Mouse (Mus musculus): ENCODE measurements around the gene Rab27a. TPM values are rescaled to one million over a fixed set of nuclear protein-coding genes. Genes with fewer than 3 reads are reported as not detected.

Rab27a gene
- total RNA-seq, 2 experiments from 2014 or later: 4.8 to 9.8 TPM

DNA sequence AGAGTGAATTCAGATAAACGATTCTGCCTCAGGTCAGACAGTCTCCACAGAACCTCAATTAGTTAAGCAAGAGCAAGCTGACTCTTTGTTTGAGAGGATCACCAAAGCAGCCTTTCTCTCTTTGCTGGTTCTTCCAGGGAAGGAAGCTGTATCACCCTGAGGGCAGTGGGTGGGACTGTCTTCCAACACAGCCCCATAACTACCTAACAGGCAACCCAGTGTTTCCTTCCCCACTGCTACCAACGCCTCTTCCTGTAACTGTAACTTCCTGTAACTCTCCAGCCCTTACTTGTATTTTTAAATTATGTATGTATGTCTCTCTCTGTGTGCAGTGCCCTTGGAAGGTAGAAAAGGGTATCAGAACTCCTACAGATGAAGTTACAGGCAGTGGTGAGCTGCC, 82.8 kb downstream of the Rab27a start:
- DNase-seq (ENCODE audit: low spot score in 2 of 2): no peak
- intact Hi-C loops (cut with DNase I): no loop called here

DNA sequence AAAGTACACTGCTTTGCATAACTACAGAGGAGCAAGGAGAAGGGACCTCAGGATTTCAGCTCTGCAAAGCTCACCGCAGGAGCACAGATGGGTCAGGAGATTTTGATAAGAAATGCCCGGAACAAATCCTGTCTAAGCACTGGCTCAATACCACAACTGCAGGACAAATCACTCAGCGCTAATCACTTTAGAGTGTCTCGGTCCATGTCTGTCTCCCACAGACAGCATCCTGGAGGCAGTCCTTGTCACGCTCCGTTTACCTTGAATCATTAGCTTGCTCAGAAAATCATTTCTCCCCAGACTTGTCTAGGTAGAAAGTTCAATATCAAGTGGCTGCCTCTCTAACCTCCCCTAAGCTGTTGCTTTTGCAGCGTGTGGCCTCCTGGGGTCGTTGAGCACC, 85.2 kb downstream of the Rab27a start:
- intact Hi-C loops (cut with DNase I): no loop called here
- no peak for DNase-seq (ENCODE audit: low spot score in 2 of 2)

DNA sequence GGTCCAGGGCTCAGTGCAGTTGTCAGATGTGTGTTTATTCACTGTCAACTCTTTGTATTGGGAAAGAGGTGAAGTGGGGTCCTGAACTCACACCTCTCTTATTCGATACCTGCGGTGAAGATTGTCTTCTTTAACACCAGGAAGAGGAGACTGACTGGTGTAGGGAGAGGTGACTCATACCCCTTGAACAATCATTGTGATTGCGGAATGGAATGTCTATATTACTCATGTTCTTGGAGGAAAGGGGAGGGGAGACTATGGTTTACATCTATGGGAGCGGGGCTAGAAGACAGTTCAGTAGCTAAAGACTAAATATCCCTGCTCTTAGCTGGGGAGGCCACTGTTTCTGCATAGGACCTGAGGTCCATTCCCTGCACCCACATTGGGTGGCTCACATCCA, 85.9 kb downstream of the Rab27a start:
- intact Hi-C loops (cut with DNase I): no loop called here
- DNase-seq (ENCODE audit: low spot score in 2 of 2): no peak

DNA sequence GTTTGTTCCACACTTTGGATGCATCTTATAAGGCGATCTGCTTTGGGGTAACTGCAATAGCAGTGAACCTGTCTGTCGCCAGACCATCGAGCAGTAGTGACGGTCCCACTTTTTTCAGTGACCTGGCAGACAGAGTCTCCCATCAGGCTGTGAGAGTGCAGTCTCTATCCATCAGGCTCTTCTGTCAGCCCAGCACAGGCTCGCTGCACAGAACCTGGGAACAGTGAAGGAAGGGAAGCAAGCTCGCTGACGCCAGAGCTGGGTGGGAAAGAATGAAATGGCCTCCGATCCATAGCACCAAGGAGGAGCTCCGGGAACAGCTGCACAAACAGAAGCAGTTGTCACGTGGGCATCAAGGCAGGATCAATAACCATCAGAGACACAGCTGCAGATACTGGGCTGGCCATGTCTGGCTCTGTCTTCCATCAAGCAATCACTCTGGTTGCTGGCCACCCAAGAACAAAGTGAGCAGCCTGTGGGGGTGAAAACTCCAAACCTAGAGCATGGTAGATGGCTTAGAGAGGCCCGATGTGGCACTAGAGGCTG, 92.8 kb downstream of the Rab27a start:
- DNase-seq (ENCODE audit: low spot score in 2 of 2): no peak
- intact Hi-C loops (cut with DNase I): no loop called here

Small RNA genes within 50 kb of the gene (microRNA-seq; reads per million reads assigned to microRNA genes)
- not detected for gene Gm27353

Other genes with a start within 250 kb of the Rab27a start
- 1 to 10 TPM in 1 of 2 experiments, under 1 TPM in 1; 0.96 to 1.4 TPM for gene Prtg, start 238.0 kb upstream of the Rab27a start, total RNA-seq (2021)
- gene Pygo1, start 119.2 kb upstream of the Rab27a start, total RNA-seq (2021): 10 to 100 TPM; 14.3 to 17.2 TPM
- gene Dyx1c1, start 86.1 kb upstream of the Rab27a start, total RNA-seq (2021): 1 to 10 TPM; 1.6 to 2.6 TPM
- gene Gm44503, start 86.0 kb upstream of the Rab27a start, total RNA-seq (2021): not detected
- 10 to 100 TPM in 1 of 2 experiments, 1 to 10 TPM in 1; 9.6 to 10.1 TPM for gene Ccpg1os, start 59.5 kb upstream of the Rab27a start, total RNA-seq (2021)
- 100 to 1,000 TPM in 1 of 2 experiments, 10 to 100 TPM in 1; 97.2 to 125 TPM for gene Ccpg1, start 59.4 kb upstream of the Rab27a start, total RNA-seq (2021)
- 10 to 100 TPM; 14.3 to 15.7 TPM for gene Pigb, start 4.5 kb upstream of the Rab27a start, total RNA-seq (2021)
- gene Khdc3, start 57.0 kb downstream of the Rab27a start, total RNA-seq (2021): 1 to 10 TPM in 1 of 2 experiments, under 1 TPM in 1; 0.96 to 3.2 TPM
- not detected for gene Gm20509, start 57.6 kb downstream of the Rab27a start, total RNA-seq (2021)
- gene Rsl24d1, start 68.6 kb downstream of the Rab27a start, total RNA-seq (2021): 10 to 100 TPM; 56.2 to 56.8 TPM

Measured in left cerebral cortex, postnatal 36 days (tissue).